ENCODE assay signal across 18 mouse cellular contexts in genomic region chr13:30658201-30658996, GRCm38 (mm10). TPM values are rescaled to one million over a fixed set of nuclear protein-coding genes. Genes with fewer than 3 reads are reported as not detected.
DNase-seq lines count a peak whose midpoint lies in the region; TF ChIP-seq lines count a peak whose summit lies in the region.
"Had no signal": no experiment of that assay in that cellular context is flagged by ENCODE, and none has a peak within 500 bp of the region (broad histone marks: within the 10 kb centered on the region; RNA-seq: fewer than 3 reads in every experiment).

No protein-coding gene starts in this region.

- no peak overlapping the region for H3K4me3 ChIP-seq in layer of hippocampus, adult 2 months
- H3K4me3 ChIP-seq in CH12.LX (replicated peaks in 1 of 3; ENCODE audit: low read depth in 2 of 3, low read length in 2 of 3, poor library complexity in 1 of 3) (no peak overlapping the region), myocyte (peak overlapping the region; percentile 32)

- peaks cover 0 to 2% of the 10 kb centered on the region in 2 experiments for H3K36me3 ChIP-seq in CH12.LX (replicated peaks in 1 of 2; ENCODE audit: control insufficient read depth in 1 of 2, insufficient read depth in 1 of 2, low read length in 1 of 2)
- no peaks in the 10 kb centered on the region for H3K36me3 ChIP-seq in myocyte (ENCODE audit: control insufficient read depth, insufficient read depth)
- H3K36me3 ChIP-seq: embryonic facial prominence, embryonic 13.5 days; forebrain, embryonic 12.5 days; heart, embryonic 10.5 days; hindbrain, embryonic 12.5 days had no signal

- DNase-seq in cerebellum, adult 9-11 months = peak; percentile 23
- no peak for DNase-seq in cerebellum, postnatal 10 days
- peak in 1 of 2 experiments; percentile 20 for DNase-seq in layer of hippocampus, adult 2 months (ENCODE audit: low spot score in 2 of 2)
- DNase-seq in layer of hippocampus, postnatal 25 days (ENCODE audit: extremely low spot score in 1 of 2, low spot score in 1 of 2) = no peak
- no peak for DNase-seq in CH12.LX (ENCODE audit: extremely low read depth)
- DNase-seq in urinary bladder, postnatal 25 days (ENCODE audit: low spot score) = no peak
- DNase-seq: adrenal gland, adult 8-10 months; cerebellum, adult 11 months; cerebellum, postnatal 14 days; gastrocnemius, postnatal 25 days; heart, postnatal 10 days; heart, postnatal 4 days had no signal

- no peaks in the 10 kb centered on the region for H3K27me3 ChIP-seq in CH12.LX (replicated peaks)
- H3K27me3 ChIP-seq in myocyte (ENCODE audit: control insufficient read depth, insufficient read depth, insufficient read length) = no peaks in the 10 kb centered on the region
- H3K27me3 ChIP-seq: embryonic facial prominence, embryonic 13.5 days; hindbrain, embryonic 12.5 days; Patski had no signal

- H3K9me3 ChIP-seq in CH12.LX (replicated peaks; ENCODE audit: low read length) = no peaks in the 10 kb centered on the region
- H3K9me3 ChIP-seq: embryonic facial prominence, embryonic 13.5 days; forebrain, embryonic 12.5 days; heart, embryonic 10.5 days; hindbrain, embryonic 12.5 days had no signal

- no peak for TF ChIP-seq RAD21 in CH12.LX (IDR thresholded peaks at IDR 0.05; ENCODE audit: low read depth, low read length)

- H3K79me2 ChIP-seq in CH12.LX (replicated peaks; ENCODE audit: control insufficient read depth, extremely low read depth, insufficient read depth, poor library complexity, severe bottlenecking) (peaks cover 18% of the 10 kb centered on the region), myocyte (ENCODE audit: control insufficient read depth, insufficient read depth) (no peaks in the 10 kb centered on the region)

- in situ Hi-C loops in CH12.LX (cut with MboI; ENCODE audit: low pct_ligation_motif_present, low pct_unique_long_range_greater_than_20kb, low sequenced_read_pairs) = loop anchor here (5.0 kb wide), 1 partner anchor 56 kb away; no protein-coding TSS in a partner anchor

- 0 out of 2 replicates have a peak, but pooled peaks have one; percentile 28 for TF ChIP-seq EP300 in CH12.LX (IDR thresholded peaks at IDR 0.05; ENCODE audit: low read length)

- TF ChIP-seq POLR2A in CH12.LX (IDR thresholded peaks at IDR 0.05; ENCODE audit: low read depth, low read length) = no peak
- TF ChIP-seq POLR2A in myocyte (IDR thresholded peaks at IDR 0.05; ENCODE audit: insufficient read length, low read depth) = no peak

- no peak for TF ChIP-seq CTCF in layer of hippocampus, adult 2 months (conservative IDR thresholded peaks at IDR 0.05)
- no peak for TF ChIP-seq CTCF in CH12.LX (conservative IDR thresholded peaks at IDR 0.05 in 1 of 2, IDR thresholded peaks at IDR 0.05 in 1 of 2; ENCODE audit: low read depth in 2 of 2, low read length in 2 of 2)

- H3ac ChIP-seq in myocyte (ENCODE audit: control insufficient read depth, insufficient read length) = no peak overlapping the region

- H3K27ac ChIP-seq in layer of hippocampus, adult 2 months = peak overlapping the region; percentile 100
- peak overlapping the region; percentile 98 for H3K27ac ChIP-seq in CH12.LX (ENCODE audit: insufficient read depth, low read depth)
- H3K27ac ChIP-seq: embryonic facial prominence, embryonic 13.5 days; forebrain, embryonic 12.5 days; hindbrain, embryonic 12.5 days had no signal

- H3K4me1 ChIP-seq in CH12.LX (ENCODE audit: control insufficient read depth in 1 of 2, insufficient read depth in 2 of 2) = peaks cover 35 to 82% of the 10 kb centered on the region in 2 experiments
- H3K4me1 ChIP-seq: forebrain, embryonic 12.5 days had no signal

- peak overlapping the region; percentile 41 for H3K9ac ChIP-seq in CH12.LX (ENCODE audit: insufficient read depth, low read depth)

- dilution Hi-C loops in CH12.LX (cut with MboI; ENCODE audit: extremely low pct_ligation_motif_present, extremely low pct_unique_long_range_greater_than_20kb, low sequenced_read_pairs) = no loop called here

- H3K4me2 ChIP-seq in CH12.LX (ENCODE audit: insufficient read depth, low read depth, poor library complexity, severe bottlenecking) = peak overlapping the region; percentile 100
- H3K4me2 ChIP-seq in myocyte (ENCODE audit: low read depth) = peak overlapping the region; percentile 89

TF ChIP-seq in CH12.LX, 34 proteins besides CTCF, POLR2A, EP300 and RAD21 (continues in another document):
- TF ChIP-seq ZKSCAN1 (IDR thresholded peaks at IDR 0.05; ENCODE audit: borderline replicate concordance, low read depth, low read length) (no peak), CHD2 (IDR thresholded peaks at IDR 0.05; ENCODE audit: low read length) (no peak), CHD1 (IDR thresholded peaks at IDR 0.05; ENCODE audit: low read depth, low read length) (0 out of 2 replicates have a peak, but pooled peaks have one; percentile 68), ELF1 (IDR thresholded peaks at IDR 0.05; ENCODE audit: low read depth, low read length) (no peak), BHLHE40 (IDR thresholded peaks at IDR 0.05; ENCODE audit: low read depth, low read length) (no peak), SMC3 (IDR thresholded peaks at IDR 0.05; ENCODE audit: low read depth, low read length) (no peak), ZC3H11A (IDR thresholded peaks at IDR 0.05; ENCODE audit: low read depth, low read length) (no peak), RCOR1 (conservative IDR thresholded peaks at IDR 0.05; ENCODE audit: low read depth, low read length) (no peak; the same call in 1 of the 2 replicates), MAZ (IDR thresholded peaks at IDR 0.05; ENCODE audit: low read depth, low read length) (no peak), IRF4 (IDR thresholded peaks at IDR 0.05; ENCODE audit: low read depth, low read length) (0 out of 2 replicates have a peak, but pooled peaks have one; percentile 21), PAX5 (IDR thresholded peaks at IDR 0.05; ENCODE audit: low read length) (no peak), E2F4 (IDR thresholded peaks at IDR 0.05; ENCODE audit: insufficient replicate concordance, low read depth, low read length) (no peak), KAT2A (IDR thresholded peaks at IDR 0.05; ENCODE audit: insufficient replicate concordance, low read length) (no peak), USF1 (IDR thresholded peaks at IDR 0.05; ENCODE audit: low read depth, low read length) (no peak), TBP (conservative IDR thresholded peaks at IDR 0.05; ENCODE audit: low read depth, low read length) (no peak), ETS1 (conservative IDR thresholded peaks at IDR 0.05; ENCODE audit: low read depth, low read length) (no peak), SIN3A (IDR thresholded peaks at IDR 0.05; ENCODE audit: low read length) (0 out of 2 replicates have a peak, but pooled peaks have one; percentile 51), MAFK (IDR thresholded peaks at IDR 0.05; ENCODE audit: insufficient replicate concordance, low read length) (no peak), HCFC1 (IDR thresholded peaks at IDR 0.05; ENCODE audit: low read depth, low read length) (no peak), USF2 (conservative IDR thresholded peaks at IDR 0.05; ENCODE audit: low read depth, low read length) (no peak), ZMIZ1 (IDR thresholded peaks at IDR 0.05; ENCODE audit: low read depth, low read length) (no peak), MXI1 (IDR thresholded peaks at IDR 0.05; ENCODE audit: low read depth, low read length) (no peak)

TF ChIP-seq in myocyte, 11 proteins besides CTCF, POLR2A, EP300 and RAD21:
- TF ChIP-seq POLR2AphosphoS2 (IDR thresholded peaks at IDR 0.05; ENCODE audit: insufficient read length, low read depth) = no peak
- TF ChIP-seq SRF (IDR thresholded peaks at IDR 0.05; ENCODE audit: control insufficient read depth, insufficient read length, low read depth) = no peak
- TF ChIP-seq TCF12 (IDR thresholded peaks at IDR 0.05; ENCODE audit: insufficient read depth, poor library complexity, severe bottlenecking) = no peak
- no peak for TF ChIP-seq CEBPB (IDR thresholded peaks at IDR 0.05; ENCODE audit: insufficient read depth, poor library complexity, severe bottlenecking)
- no peak for TF ChIP-seq USF1 (IDR thresholded peaks at IDR 0.05; ENCODE audit: low read depth)
- no peak for TF ChIP-seq MAX (IDR thresholded peaks at IDR 0.05; ENCODE audit: low read depth)
- no peak for TF ChIP-seq TCF3 (IDR thresholded peaks at IDR 0.05; ENCODE audit: insufficient read length, low read depth)
- TF ChIP-seq E2F4 (IDR thresholded peaks at IDR 0.05; ENCODE audit: insufficient read depth) = no peak
- no peak for TF ChIP-seq MYOD1 (IDR thresholded peaks at IDR 0.05; ENCODE audit: control insufficient read depth in 1 of 3, insufficient read length in 2 of 3, low read depth in 2 of 3)
TF ChIP-seq in myocyte: peak in this region for 0.

RNA-seq across cellular contexts. Expression of gene Dusp22, which starts 1.4 kb away (rescaled TPM):
- total RNA-seq in layer of hippocampus, adult 2 months (2021) = 10 to 100 TPM; 22.5 to 23.9 TPM
- 10 to 100 TPM; 27.3 to 30.6 TPM for total RNA-seq in layer of hippocampus, postnatal 25 days (2021)
- total RNA-seq in CH12.LX (2012; rRNA removed) = 22.5 and 25.5 TPM in 2 replicates
- total RNA-seq in CH12.LX (2014; rRNA removed) = 28.7 and 29.8 TPM in 2 replicates
- polyA plus RNA-seq in CH12.LX (2012; ENCODE audit: insufficient read length, low read depth) = 18.0 and 18.5 TPM in 2 replicates
- polyA plus RNA-seq in myocyte (2012; fragmentation: generic; extraction: Trizol) = 10.4 TPM
